Mouse (Mus musculus) heart, adult 8-10 months (tissue): Measurements from ENCODE around the gene Cd320. TPM values are rescaled to one million over a fixed set of nuclear protein-coding genes. Genes with fewer than 3 reads are reported as not detected.
"Not testable (repeated sequence)": the region's sequence is repeated elsewhere in the genome, so short reads cannot be mapped to it uniquely, and the experiment has no call there.

Experiments
- DNase-seq: peaks from one replicate; pipeline ENCODE4 v3.0.0; 2022; ENCODE audit warnings: low spot score
- total RNA-seq, 4 experiments: library from RNA; stranded (reverse); gene quantifications; 2 replicates each; pipeline ENCODE4 v1.2.4; 2022

Cd320 gene
- total RNA-seq, 4 experiments from 2014 or later: 28.9 to 33.6 (median 33.2) TPM

- DNase-seq: not testable (repeated sequence)
Observed at GRCm38 (mm10) chr17:33824997-33825330, 17.9 kb upstream of the Cd320 start.

- no peak for DNase-seq
Observed at GRCm38 (mm10) chr17:33825462-33825861, 17.4 kb upstream of the Cd320 start.

- DNase-seq: peak; percentile 79
Observed at GRCm38 (mm10) chr17:33826850-33827249, 16.0 kb upstream of the Cd320 start.

- DNase-seq: peak; percentile 90
Observed at GRCm38 (mm10) chr17:33828892-33829291, 14.0 kb upstream of the Cd320 start.

- DNase-seq: no peak
Observed at GRCm38 (mm10) chr17:33829561-33829960, 13.3 kb upstream of the Cd320 start.

- no peak for DNase-seq
Observed at GRCm38 (mm10) chr17:33844196-33844595, 1.3 kb downstream of the Cd320 start.

- DNase-seq: no peak
Observed at GRCm38 (mm10) chr17:33848139-33848538, 5.2 kb downstream of the Cd320 start.

- no peak for DNase-seq
Observed at GRCm38 (mm10) chr17:33851331-33851730, 8.4 kb downstream of the Cd320 start.

GRCm38 (mm10) chr17:33857816-33858215, 14.9 kb downstream of the Cd320 start:
- DNase-seq: no peak

GRCm38 (mm10) chr17:33865330-33866030, 22.6 kb downstream of the Cd320 start:
- DNase-seq: peak; percentile 31

GRCm38 (mm10) chr17:33873537-33873936, 30.6 kb downstream of the Cd320 start, which contains the start of gene Gm7029:
Gm7029 (plus strand) TSS chr17:33873837.
- not testable (repeated sequence) for DNase-seq

- no peak for DNase-seq
Observed at GRCm38 (mm10) chr17:33874411-33874810, 31.5 kb downstream of the Cd320 start.

- not testable (repeated sequence) for DNase-seq
Observed at GRCm38 (mm10) chr17:33875797-33876196, 32.9 kb downstream of the Cd320 start.

- not testable (repeated sequence) for DNase-seq
Observed at GRCm38 (mm10) chr17:33884320-33884719, 41.4 kb downstream of the Cd320 start.

GRCm38 (mm10) chr17:33887802-33888201, 44.9 kb downstream of the Cd320 start:
- not testable (repeated sequence) for DNase-seq

- not testable (repeated sequence) for DNase-seq
Observed at GRCm38 (mm10) chr17:33888230-33888629, 45.3 kb downstream of the Cd320 start.

GRCm38 (mm10) chr17:33889941-33890532, 47.1 kb downstream of the Cd320 start:
- DNase-seq: not testable (repeated sequence)

GRCm38 (mm10) chr17:33890533-33891059, 47.7 kb downstream of the Cd320 start, which contains the start of gene Kifc1:
Kifc1 (minus strand) TSS chr17:33890661.
- peak; percentile 99 for DNase-seq

GRCm38 (mm10) chr17:33891357-33891756, 48.5 kb downstream of the Cd320 start:
- no peak for DNase-seq

GRCm38 (mm10) chr17:33891892-33892291, 49.0 kb downstream of the Cd320 start:
- not testable (repeated sequence) for DNase-seq

- no peak for DNase-seq
Observed at GRCm38 (mm10) chr17:33892429-33892828, 49.5 kb downstream of the Cd320 start.

- DNase-seq: not testable (repeated sequence)
Observed at GRCm38 (mm10) chr17:33893011-33893410, 50.1 kb downstream of the Cd320 start.
